Mouse (Mus musculus): ENCODE results near the gene Dgkh.
"Not testable (repeated sequence)": the region's sequence is repeated elsewhere in the genome, so short reads cannot be mapped to it uniquely, and the experiment has no call there.

Gene Dgkh

DNA sequence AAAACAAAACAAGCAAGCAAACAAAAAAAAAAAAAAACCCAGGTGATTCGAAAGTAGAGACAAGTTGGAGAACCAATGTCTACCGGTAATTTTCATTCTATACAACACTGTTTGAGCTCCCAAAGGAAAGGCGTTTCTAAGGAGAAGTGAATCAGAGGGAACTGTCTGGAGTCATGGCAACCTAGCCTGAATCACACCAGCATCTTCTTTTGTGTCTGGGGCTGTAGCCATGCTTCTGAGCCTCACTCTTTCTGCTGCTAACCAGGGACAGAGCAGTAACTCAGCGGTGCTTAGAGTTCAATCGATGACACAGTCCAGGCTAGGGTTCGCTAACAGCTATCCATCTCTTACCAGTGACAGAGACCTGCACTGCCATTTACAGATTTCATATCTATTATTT, 99.8 kb downstream of the Dgkh start:
- in situ Hi-C loops (cut with MboI, MseI), result no loop called here

DNA sequence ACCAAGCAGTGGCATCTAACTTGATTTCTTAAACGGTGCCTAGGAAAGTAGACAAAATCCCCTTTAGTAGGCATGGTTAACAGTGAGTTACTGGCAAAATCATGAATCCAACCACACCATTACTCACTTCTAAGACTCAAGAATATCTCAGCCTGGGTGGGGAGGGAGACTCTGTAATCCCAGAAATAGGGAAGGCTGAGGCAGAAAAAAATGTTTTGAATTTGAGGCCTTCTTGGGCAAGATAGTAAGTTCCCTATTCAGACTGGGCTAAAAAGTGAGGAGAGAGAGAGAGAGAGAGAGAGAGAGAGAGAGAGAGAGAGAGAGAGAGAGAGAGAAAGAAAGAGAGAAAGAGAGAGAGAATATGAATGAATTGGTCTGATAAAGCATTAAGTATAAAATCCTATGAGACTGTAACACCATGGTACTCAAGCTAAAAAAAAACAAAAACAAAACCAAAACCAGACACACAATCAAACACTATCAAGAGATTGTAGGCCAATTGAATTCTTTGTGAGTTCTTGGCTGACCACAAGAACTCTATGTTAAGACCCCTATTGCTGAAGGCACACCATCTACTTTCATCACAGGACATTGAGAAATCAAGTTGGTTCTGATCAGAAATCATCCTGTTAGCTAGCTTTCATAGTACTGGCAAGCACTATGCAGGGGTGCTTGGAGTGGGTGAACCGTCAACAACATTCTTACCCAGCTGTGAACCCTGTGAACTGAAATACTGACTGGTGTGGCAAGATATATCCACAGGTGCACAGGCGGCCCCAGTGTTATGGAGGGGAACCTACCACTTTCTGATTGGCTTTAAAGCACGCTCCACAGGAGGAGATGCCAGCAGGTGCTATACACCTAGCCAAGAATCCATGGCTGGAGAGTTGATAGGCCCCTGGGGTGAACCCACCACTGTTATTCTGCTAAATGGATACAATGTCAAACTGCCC, 101.4 kb downstream of the Dgkh start:
- in situ Hi-C loops (cut with MboI, MseI), result no loop called here

DNA sequence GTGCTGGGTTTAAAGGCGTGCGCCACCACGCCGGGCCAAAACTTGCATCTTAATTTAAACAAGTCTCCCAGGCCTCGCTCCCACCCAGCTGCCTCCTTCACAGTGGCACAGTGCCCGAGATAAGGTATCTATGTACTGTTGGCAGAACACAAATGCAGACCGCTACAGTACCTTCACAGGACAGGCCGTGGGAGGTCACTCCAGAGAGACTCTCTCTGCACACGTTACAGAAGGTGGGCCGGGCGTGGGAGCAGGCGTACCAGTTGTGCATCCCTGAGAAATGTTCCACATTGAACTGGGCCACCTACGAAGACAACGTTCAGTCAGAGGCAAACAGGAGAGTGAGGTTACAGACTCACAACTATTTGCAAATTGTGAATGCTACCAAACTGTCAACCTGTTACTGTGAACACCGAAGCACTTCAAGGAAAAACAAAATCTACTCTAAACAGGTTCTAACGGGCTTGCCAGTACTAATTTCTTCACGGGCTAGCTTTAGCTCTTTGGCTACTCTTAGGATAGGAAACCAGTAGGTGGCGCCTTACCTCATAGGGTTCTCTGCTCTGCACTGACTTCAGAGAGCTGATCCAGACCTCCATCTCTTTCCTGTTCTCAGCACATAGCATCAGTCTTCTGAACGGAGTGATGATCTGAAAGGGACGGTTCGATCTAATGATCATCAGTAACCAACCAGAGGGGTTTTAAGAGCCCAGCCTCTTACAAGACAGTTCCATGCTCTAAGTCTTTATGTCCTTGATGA, 104.9 kb downstream of the Dgkh start:
- in situ Hi-C loops (cut with MboI, MseI), result no loop called here

DNA sequence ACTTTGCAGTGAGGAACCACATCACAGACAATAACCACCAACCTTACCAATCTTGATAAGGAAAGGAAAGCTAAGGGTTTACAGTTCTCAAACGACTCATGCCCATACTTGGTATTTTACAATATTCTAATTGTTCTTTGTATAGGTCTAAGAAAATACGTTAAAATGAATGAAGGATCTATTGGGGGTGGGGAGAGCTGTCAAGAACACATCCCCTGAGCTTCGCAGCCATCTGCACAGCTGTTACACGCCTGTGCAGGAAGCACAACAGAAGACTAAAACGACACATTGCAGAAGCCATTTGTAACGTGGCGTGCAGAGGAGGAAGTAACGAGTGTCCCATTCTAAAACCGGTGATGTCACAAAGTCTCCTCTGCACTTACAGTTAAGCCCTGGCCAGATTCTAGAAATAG, 113.7 kb downstream of the Dgkh start:
- in situ Hi-C loops (cut with MboI, MseI), result no loop called here

DNA sequence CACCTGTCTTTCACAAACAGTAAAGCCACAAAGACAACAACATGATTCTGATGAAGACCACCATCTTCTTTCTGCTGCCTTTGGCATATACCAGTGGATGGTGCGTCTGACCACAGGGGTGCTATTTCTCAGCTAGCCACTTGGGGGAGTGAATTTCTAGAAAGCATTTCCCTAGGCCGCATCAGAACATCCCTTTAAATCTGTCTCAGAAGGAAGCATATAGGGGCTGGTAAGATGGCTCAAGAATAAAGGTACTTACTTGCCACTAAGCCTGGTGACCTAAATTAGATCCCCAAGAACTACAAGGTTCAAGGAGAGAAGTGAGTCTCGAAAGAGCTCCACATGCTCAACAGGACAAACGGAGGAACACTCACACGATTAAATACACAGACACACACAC, 119.0 kb downstream of the Dgkh start:
- in situ Hi-C loops (cut with MboI, MseI), result no loop called here

DNA sequence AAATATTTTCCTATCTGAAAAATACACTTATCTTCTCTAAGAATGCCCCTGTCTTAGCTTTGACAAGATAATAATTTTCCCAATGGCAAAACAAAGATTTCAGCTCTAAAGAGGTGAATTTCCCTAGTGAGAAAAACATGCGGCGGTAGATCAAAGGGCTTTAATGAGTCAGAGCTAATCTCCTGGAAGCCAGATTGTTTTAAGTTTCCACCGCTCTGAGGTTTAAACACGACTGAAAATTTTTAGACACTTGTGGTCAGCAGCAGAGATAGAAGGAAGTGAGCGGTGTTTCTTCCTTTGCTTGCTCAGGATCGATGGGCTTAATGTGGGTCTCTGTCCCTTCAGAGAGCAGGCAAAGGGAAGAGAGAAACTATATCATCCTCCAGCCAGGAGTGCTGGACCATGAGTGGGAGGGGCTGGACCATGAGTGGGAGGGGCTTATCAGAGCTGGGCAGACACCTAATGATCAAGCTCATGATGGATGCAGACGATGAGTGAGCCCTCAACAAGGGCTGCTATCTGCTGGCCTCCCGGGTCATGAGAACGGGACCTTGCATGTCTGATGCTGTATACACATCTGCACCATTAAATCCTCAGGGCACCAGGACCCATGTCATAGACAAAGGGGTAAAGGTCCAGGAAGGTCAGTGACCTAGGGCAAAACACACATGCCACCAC, 120.3 kb downstream of the Dgkh start:
- in situ Hi-C loops (cut with MboI, MseI), result no loop called here

DNA sequence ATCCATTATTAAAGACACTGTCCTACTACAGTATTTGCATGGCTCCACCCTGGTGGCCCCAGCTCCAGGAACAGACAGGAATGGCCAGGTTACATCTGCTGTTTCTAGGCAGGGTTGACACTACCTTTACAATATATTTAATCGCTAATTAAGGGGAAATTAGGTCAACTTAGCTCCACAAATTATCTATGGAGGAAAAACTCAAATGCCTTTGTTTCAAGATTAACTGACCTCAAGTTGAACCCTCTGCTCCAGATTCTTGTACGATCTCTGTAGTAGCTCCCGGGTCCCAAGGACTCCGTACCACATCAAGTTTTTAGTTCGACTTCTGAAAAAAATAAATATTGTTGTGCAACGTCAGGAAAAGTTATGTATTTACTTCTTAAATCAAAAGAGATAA, 137.7 kb downstream of the Dgkh start:
- in situ Hi-C loops (cut with MboI, MseI), result loop anchor here (5.0 kb wide), 1 partner anchor 57 kb away; no protein-coding TSS in a partner anchor

DNA sequence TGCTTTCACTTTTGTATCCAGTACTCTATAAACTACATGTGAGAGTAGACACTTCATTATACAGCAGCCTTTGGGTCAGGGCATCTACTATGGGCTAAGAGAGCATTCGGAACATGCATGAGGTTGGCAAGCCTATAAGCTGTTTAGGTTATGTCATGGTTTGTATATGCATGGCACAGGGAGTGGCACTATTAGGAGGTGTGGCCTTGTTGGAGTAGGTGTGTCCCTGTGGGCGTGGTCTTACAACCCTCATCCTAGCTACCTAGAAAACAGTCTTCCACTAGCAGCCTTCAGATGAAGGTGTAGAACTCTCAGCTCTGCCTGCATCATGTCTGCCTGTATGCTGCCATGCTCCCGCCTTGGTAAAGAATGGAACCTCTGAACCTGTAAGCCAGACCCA, 139.6 kb downstream of the Dgkh start:
- in situ Hi-C loops (cut with MboI, MseI), result loop anchor here (5.0 kb wide), 1 partner anchor 59 kb away; no protein-coding TSS in a partner anchor

DNA sequence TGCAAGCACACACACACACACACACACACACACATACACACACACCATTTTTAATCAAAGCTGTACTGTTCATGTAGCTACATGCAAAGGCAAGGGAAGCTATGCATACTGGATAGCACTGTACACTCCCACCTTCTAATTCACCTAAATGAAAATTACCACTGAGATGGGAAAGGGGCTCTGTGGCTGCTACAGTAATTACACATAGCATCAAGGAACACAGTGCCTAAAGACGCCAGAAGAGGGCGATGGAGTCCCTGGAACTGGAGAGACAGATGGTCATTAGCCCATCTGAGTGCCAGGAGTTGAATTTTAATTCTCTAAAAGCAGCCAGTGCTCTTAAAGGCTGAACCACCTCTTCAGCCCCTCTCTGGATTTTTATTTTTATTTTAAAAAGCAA, 142.2 kb downstream of the Dgkh start:
- in situ Hi-C loops (cut with MboI, MseI), result loop anchor here (5.0 kb wide), 1 partner anchor 62 kb away; no protein-coding TSS in a partner anchor

DNA sequence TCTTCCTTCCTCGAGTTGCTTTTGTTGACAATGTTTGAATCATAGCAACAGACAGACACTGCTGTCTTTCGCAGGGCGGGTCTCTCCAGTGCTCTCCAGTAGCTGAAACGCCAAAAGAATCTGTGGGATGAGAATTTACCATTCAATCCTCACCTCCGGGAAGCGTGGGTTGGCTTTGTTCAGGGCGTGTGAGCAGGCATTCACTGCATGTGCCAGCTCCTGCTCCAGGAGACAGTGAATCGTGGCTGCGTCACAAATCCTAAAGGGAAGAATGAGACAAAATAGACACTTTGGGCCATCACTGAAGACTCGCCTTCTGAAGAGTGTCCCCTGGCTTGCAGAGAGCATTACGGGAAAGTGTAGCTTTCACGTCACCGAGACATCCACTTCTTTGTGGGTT, 148.4 kb downstream of the Dgkh start:
- in situ Hi-C loops (cut with MboI, MseI), result no loop called here

DNA sequence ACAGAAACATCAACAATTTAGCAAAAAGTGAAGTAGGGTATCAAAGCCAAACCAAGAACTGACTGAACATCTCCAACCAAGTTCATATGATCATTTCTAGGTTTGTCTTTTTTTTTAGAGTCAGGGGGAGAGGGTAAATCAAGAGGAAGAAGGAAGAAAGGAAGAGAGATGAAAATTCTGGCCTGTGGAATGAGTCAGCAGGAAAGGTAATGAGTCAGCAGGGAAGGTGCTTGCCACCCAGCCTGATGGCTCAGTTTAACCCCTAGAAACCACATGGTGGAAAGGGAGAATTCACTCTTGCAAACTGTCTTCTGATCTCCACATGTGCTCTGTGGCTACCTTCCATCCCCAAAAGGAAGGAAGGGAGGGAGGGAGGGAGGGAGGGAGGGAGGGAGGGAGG, 149.4 kb downstream of the Dgkh start:
- in situ Hi-C loops (cut with MboI, MseI), result no loop called here

DNA sequence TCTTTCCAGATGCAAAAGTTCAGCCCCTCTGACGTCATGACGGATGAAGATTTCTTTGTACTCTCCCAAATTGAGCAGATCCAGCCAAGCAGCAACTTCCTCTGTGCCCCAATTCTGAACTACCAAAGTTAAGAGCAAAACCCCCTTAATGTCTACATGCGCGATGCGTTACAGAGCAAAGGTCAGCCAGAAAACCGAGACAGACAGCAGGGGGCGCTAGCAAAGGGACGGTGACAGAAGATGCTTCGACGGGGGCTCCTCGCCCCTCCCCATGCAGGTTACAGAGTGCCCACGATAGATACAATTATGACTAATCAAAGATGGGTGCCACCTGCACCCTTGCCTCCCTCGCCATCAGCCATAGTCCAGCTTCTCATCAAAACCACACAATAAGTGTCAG, 156.7 kb downstream of the Dgkh start:
- in situ Hi-C loops (cut with MboI, MseI), result no loop called here

DNA sequence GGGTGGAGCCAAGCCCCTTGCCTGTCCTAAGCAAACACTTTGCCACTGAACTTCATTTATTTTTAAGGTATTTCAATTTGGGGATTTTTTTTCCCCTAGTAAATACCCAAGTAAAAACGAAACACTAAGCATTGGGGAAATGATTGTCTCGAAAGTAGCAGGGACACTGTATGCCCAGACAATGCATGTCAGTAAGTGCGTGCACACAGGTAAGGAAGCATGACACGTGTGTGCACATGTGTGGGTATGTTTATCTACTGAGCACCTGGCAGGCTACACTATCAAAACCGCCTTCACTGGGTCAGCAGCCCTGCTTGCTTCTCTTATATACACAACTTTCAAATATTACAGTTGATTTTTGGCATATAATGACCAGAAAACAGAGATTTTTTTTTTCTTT, 164.2 kb downstream of the Dgkh start:
- in situ Hi-C loops (cut with MboI, MseI), result no loop called here

DNA sequence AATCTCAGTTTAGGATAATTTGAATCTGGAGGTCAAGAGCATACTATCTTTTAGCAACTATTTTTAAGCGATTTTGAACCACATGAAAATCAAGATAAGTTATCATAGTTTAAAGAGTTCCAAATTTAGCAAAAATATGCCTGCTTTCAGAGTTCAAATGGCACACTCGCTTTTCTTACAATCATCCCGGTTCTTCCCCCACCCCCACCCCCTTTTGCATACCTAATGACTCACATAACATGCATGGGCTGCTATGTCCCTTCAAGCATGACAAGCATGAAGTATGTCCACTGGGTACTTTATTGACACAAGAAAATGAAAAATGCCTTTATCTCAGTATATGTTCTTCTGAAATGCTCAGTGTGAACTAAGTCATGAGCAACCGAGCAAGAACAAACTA, 166.1 kb downstream of the Dgkh start:
- in situ Hi-C loops (cut with MboI, MseI), result no loop called here

DNA sequence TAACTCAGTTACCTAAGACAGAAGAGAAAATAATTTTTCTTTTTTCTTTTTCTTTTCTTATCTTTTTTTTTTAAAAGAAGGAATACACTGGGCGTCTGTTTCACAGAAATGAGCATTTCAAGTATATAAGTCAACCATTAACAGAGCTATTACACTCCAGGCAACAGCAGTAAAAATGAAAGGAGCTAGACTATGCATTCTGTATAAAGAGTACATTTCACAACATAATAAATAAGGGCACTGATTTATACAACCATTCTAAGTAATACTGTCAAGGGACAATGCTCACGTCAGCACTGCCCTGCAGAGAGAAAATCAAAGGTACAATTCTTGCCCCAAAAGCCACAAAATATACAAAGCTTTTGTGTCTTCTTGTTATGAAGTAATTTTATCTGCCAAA, 168.3 kb downstream of the Dgkh start:
- in situ Hi-C loops (cut with MboI, MseI), result no loop called here

DNA sequence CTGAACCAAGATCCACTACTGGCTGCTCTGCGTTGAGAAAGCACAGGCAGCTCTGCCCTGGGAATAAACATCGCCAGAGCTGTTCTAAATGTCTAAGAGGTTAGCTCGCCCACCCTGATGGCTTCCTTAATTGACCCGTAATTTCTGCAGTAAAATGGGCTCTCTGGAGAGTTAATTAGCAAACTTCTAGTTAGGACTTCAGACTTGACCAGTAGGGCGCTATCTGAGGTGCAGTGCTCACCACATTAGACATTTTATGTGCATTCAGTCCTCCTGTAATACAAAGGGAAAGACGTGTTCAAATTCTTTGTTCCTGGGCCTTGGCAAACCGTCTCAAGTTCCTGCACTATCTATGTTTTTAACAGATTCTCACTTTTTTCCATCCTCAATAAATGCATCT, 169.4 kb downstream of the Dgkh start:
- in situ Hi-C loops (cut with MboI, MseI), result no loop called here

DNA sequence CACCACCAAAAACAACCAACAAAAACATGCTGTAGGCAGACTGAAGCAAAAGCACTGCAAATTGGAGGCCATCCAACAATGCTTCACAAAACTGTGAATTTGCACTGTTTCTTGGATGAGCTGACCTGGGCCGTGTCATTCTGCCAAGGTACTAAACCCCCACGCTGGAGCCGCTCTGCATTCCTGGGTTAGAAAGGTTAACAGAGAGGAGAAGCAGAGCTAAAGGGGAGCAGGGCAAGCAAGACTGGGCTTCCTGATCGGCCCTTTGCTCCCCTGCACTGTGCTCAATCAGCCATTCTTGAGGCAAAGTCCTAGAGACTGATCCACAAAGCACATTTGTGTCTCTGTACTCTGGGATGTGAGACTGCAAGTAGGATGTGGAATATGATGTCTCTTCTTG, 170.5 kb downstream of the Dgkh start:
- in situ Hi-C loops (cut with MboI, MseI), result no loop called here

DNA sequence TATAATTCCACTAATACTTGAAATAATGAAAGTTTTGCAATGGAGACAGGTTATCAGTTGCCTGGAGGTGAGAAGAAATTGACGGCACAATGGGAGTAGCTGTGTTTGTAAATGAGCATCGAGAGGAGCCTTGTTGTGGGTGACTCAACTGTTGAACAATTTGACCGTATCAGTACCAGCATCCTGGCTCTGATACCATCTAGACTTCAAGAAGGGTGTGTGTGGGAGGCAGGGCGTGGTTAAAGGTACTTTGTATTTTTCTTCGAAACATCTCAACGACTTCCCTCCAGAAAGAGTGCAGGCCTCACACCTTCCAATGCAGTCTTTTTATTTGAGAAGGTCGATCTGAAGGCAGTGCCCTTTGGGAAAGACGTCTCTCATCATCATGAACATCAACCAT, 173.5 kb downstream of the Dgkh start:
- in situ Hi-C loops (cut with MboI, MseI), result no loop called here

DNA sequence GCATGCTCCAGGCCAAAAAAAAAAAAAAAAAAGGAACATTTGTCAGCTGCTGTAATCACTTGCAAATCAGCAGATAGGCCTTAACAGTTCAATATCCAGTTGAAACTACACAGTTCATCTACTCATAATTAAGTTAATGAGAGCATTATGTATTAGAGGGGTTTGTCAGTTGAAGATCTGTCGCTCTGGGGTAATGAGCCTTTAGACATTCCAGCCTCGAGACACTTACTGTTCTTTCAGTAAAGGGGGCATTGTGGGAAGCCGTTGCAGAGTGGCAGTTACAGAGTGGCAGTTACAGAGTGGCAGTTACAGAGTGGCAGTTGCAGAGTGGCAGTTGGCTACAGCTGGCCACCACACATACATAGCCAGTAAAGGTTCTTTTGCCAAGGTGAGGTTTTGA, 177.7 kb downstream of the Dgkh start:
- in situ Hi-C loops (cut with MboI, MseI), result not testable (repeated sequence)

DNA sequence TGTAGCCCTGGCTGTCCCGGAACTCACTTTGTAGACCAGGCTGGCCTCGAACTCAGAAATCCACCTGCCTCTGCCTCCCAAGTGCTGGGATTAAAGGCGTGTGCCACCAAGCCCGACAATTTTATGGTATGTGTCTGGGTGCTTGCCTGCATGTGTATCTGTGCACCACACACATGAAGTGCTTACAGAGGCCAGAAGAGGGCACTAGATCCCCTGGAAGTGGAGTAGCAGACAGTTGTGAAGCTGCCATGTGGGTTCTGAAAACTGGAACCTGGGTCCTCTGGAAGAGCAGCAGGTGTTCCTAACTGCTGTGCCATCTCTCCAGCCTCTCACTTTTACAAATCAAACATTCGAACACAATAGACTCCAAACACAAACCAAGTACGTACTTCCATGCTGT, 178.9 kb downstream of the Dgkh start:
- in situ Hi-C loops (cut with MboI, MseI), result no loop called here

DNA sequence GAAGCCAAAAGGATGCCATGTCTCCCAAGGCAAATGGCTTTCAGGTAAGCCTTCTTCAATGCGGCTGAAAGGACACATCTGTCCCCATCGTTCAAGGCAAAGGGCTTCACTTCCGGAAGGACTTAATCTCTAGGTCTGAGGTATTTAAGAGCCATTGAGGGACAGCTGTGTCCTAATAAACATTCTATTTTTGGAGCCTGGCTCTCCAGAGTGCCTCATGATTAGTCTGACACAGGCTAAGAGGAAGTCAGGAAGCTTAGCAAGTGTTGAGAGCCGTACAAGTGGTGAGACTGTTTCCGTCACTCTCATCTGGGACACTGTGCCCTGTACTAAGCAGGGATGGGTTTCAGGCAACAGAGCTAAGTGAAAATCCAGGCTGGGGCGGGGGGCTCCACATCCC, 183.8 kb downstream of the Dgkh start:
- in situ Hi-C loops (cut with MboI, MseI), result no loop called here

DNA sequence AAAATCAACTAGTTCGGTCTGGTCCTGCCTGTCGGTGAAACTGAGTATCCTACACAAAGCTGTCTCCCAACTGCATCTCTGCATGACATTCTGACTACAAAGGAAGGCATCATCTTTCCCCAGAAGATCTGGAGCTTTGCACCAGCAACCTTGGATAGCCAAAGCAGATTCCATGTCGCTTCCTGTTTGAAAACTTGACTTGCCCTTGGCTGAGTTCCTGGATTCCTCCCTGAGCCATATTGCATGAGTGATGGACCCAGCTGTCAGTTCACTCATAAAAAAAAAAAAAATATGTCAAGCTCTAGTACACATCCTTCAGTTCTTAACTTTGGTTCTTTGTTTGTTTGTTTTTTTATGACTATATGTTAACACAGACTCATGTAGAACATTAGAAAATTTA, 191.3 kb downstream of the Dgkh start:
- in situ Hi-C loops (cut with MboI, MseI), result no loop called here

Data from regulatory T cell (primary cell).